Mouse (Mus musculus): ENCODE measurements around the gene Notch1. TPM values are rescaled to one million over a fixed set of nuclear protein-coding genes. Genes with fewer than 3 reads are reported as not detected.

Gene Notch1
- total RNA-seq, 2 experiments from 2014 or later, result 27.5 to 32.3 TPM

- intact Hi-C loops (cut with DNase I), result no loop called here
Observed at GRCm38 (mm10) chr2:26434791-26435572, 81.5 kb downstream of the Notch1 start.

GRCm38 (mm10) chr2:26429851-26430250, 86.6 kb downstream of the Notch1 start:
- no peak for DNase-seq (ENCODE audit: low spot score)
- intact Hi-C loops (cut with DNase I), result no loop called here

More at GRCm38 (mm10) chr2:26434791-26435572, 81.5 kb downstream of the Notch1 start:
- no peak for DNase-seq (ENCODE audit: low spot score)

GRCm38 (mm10) chr2:26424541-26424940, 91.9 kb downstream of the Notch1 start:
- intact Hi-C loops (cut with DNase I), result no loop called here
- DNase-seq (ENCODE audit: low spot score), result no peak

- intact Hi-C loops (cut with DNase I), result no loop called here
- DNase-seq (ENCODE audit: low spot score), result no peak
Observed at GRCm38 (mm10) chr2:26423086-26423485, 93.4 kb downstream of the Notch1 start.

- DNase-seq (ENCODE audit: low spot score), result no peak
- intact Hi-C loops (cut with DNase I), result no loop called here
Observed at GRCm38 (mm10) chr2:26421969-26422368, 94.5 kb downstream of the Notch1 start.

GRCm38 (mm10) chr2:26418120-26418519, 98.3 kb downstream of the Notch1 start:
- DNase-seq (ENCODE audit: low spot score), result no peak
- intact Hi-C loops (cut with DNase I), result no loop called here

- DNase-seq (ENCODE audit: low spot score), result no peak
- intact Hi-C loops (cut with DNase I), result no loop called here
Observed at GRCm38 (mm10) chr2:26417066-26417465, 99.4 kb downstream of the Notch1 start.

GRCm38 (mm10) chr2:26410931-26411411, 105.5 kb downstream of the Notch1 start:
- intact Hi-C loops (cut with DNase I), result loop anchor here (5.0 kb wide), 1 partner anchor 109 kb away; no protein-coding TSS in a partner anchor
- DNase-seq (ENCODE audit: low spot score), result no peak

GRCm38 (mm10) chr2:26410091-26410490, 106.4 kb downstream of the Notch1 start:
- intact Hi-C loops (cut with DNase I), result loop anchor here (5.0 kb wide), 1 partner anchor 108 kb away; no protein-coding TSS in a partner anchor
- no peak for DNase-seq (ENCODE audit: low spot score)

GRCm38 (mm10) chr2:26409362-26409761, 107.1 kb downstream of the Notch1 start:
- intact Hi-C loops (cut with DNase I), result loop anchor here (5.0 kb wide), 1 partner anchor 82 kb away; no protein-coding TSS in a partner anchor

GRCm38 (mm10) chr2:26408515-26409356, 107.7 kb downstream of the Notch1 start, which contains the start of gene Inpp5e:
Gene Inpp5e, minus strand, starts transcription at chr2:26409203.
- DNase-seq (ENCODE audit: low spot score), result peak; percentile 90
- intact Hi-C loops (cut with DNase I), result loop anchor here (5.0 kb wide), 1 partner anchor 81 kb away; no protein-coding TSS in a partner anchor

More at GRCm38 (mm10) chr2:26409362-26409761, 107.1 kb downstream of the Notch1 start:
- no peak for DNase-seq (ENCODE audit: low spot score)

Small RNAs within 50 kb of the gene (microRNA-seq; reads per million reads assigned to microRNA genes)
- gene Mir6996, result 1.7 reads per million

Other genes with a start within 250 kb of the Notch1 start
- under 1 TPM; 0.08 to 0.18 TPM for gene Ccdc187, start 222.1 kb downstream of the Notch1 start, total RNA-seq (2021)
- 100 to 1,000 TPM; 195 to 226 TPM for gene Gpsm1, start 201.1 kb downstream of the Notch1 start, total RNA-seq (2021)
- 10 to 100 TPM; 20.0 to 21.8 TPM for gene Dnlz, start 164.6 kb downstream of the Notch1 start, total RNA-seq (2021)
- 1 to 10 TPM; 1.8 to 1.9 TPM for gene Card9, start 155.7 kb downstream of the Notch1 start, total RNA-seq (2021)
- gene Snapc4, start 136.0 kb downstream of the Notch1 start, total RNA-seq (2021), result 10 to 100 TPM in 1 of 2 experiments, 1 to 10 TPM in 1; 8.9 to 11.2 TPM
- gene Entr1, start 127.3 kb downstream of the Notch1 start, total RNA-seq (2021), result 10 to 100 TPM; 49.1 to 50.1 TPM
- gene Pmpca, start 127.3 kb downstream of the Notch1 start, total RNA-seq (2021), result 100 to 1,000 TPM; 129 to 130 TPM
- gene Inpp5e, start 107.5 kb downstream of the Notch1 start, total RNA-seq (2021), result 10 to 100 TPM; 15.2 to 16.9 TPM
- gene Sec16a, start 71.4 kb downstream of the Notch1 start, total RNA-seq (2021), result 10 to 100 TPM; 34.9 to 38.8 TPM
- gene Egfl7, start 63.4 kb upstream of the Notch1 start, total RNA-seq (2021), result 100 to 1,000 TPM; 149 to 179 TPM
- not detected for gene Gm20532, start 70.0 kb upstream of the Notch1 start, total RNA-seq (2021)
- gene Agpat2, start 87.8 kb upstream of the Notch1 start, total RNA-seq (2021), result 10 to 100 TPM; 49.7 to 51.6 TPM
- 10 to 100 TPM; 26.9 to 28.9 TPM for gene Fam69b, start 111.8 kb upstream of the Notch1 start, total RNA-seq (2021)
- not detected for gene Lcn4, start 154.6 kb upstream of the Notch1 start, total RNA-seq (2021)

Data from heart, postnatal 25 days (tissue).